Mouse (Mus musculus) stomach, postnatal 0 days (tissue): ENCODE results near the gene Mon2. TPM values are rescaled to one million over a fixed set of nuclear protein-coding genes. Genes with fewer than 3 reads are reported as not detected.

ENCODE experiments used
- ATAC-seq: fragments of 200-750 bp; cut with Nextera tagmentation; 2 replicates; pipeline ENCODE4 v1.8.0; 2017; ENCODE audit not compliant: low FRiP score, low TSS enrichment
- DNase-seq: peaks from one replicate; pipeline ENCODE4 v3.0.0-alpha.2; 2016; ENCODE audit warnings: low spot score
- H3K27ac ChIP-seq: fragments of 300-500 bp; sonication (generic); replicated peaks from 2 replicates; pipeline ENCODE4 v1.5.1; 2014; ENCODE audit warnings: mild to moderate bottlenecking, control low read depth
- H3K27me3 ChIP-seq: fragments of 300-500 bp; sonication (generic); 2 replicates; pipeline ENCODE4 v1.6.1; 2014; ENCODE audit warnings: low read length; ENCODE audit not compliant: control insufficient read depth, insufficient read depth
- H3K36me3 ChIP-seq: fragments of 300-500 bp; sonication (generic); 2 replicates; pipeline ENCODE4 v1.6.1; 2014; ENCODE audit warnings: low read length, mixed read lengths; ENCODE audit not compliant: control insufficient read depth, insufficient read depth
- H3K4me1 ChIP-seq: fragments of 300-500 bp; sonication (generic); replicated peaks from 2 replicates; pipeline ENCODE4 v1.6.1; 2014; ENCODE audit warnings: antibody characterized with exemption; ENCODE audit not compliant: control insufficient read depth, insufficient read depth
- H3K4me2 ChIP-seq: fragments of 300-500 bp; sonication (generic); replicated peaks from 2 replicates; pipeline ENCODE4 v1.6.1; 2014; ENCODE audit warnings: low read depth, mild to moderate bottlenecking, control low read depth, moderate library complexity
- H3K4me3 ChIP-seq: fragments of 300-500 bp; sonication (generic); 2 replicates; pipeline ENCODE4 v1.5.1; 2014; ENCODE audit warnings: low read depth, low read length, control low read depth
- H3K9ac ChIP-seq: fragments of 300-500 bp; sonication (generic); 2 replicates; pipeline ENCODE4 v1.6.1; 2014; ENCODE audit warnings: mild to moderate bottlenecking, low read length, control low read depth, mixed read lengths
- H3K9me3 ChIP-seq: fragments of 300-500 bp; sonication (generic); 2 replicates; pipeline ENCODE4 v1.6.1; 2016; ENCODE audit warnings: low read length; ENCODE audit not compliant: control insufficient read depth
- CTCF ChIP-seq: IDR thresholded peaks from 2 replicates; pipeline ENCODE4 v1.5.1; 2016; ENCODE audit warnings: antibody characterized with exemption, low read depth, mild to moderate bottlenecking, moderate library complexity
- EP300 ChIP-seq: optimal IDR thresholded peaks from 2 replicates; pipeline ENCODE3; 2016; ENCODE audit warnings: antibody characterized with exemption
- WGBS: fragments of 180-500 bp; shearing (Covaris S2); extraction: QIAGEN DNeasy Blood & Tissue Kit; methylation state at CpG from one replicate; pipeline ENCODE4 v1.1.7; 2014; 5-methylcytosine and 5-hydroxymethylcytosine counted together
- polyA plus RNA-seq: library from polyadenylated mRNA; unstranded; fragments of >200 nt; fragmentation: Nextera tagmentation; extraction: Ambion mirVana; gene quantifications from 2 replicates; pipeline ENCODE4 v1.2.1, GENCODE M21; 2015

Gene Mon2
- polyA plus RNA-seq, 1 experiment from 2014 or later = 15.9 TPM

GRCm38 (mm10) chr10:123112056-123112786 lies 35.9 kb upstream of the Mon2 start:
- ATAC-seq (no peak), DNase-seq (no peak)
- H3K4me3 ChIP-seq = no peak overlapping the region
- H3K27ac ChIP-seq = no peak overlapping the region
- 0 out of 2 replicates have a peak, but pooled peaks cover 8% of the 10 kb centered on the region for H3K36me3 ChIP-seq
- no peaks in the 10 kb centered on the region for H3K27me3 ChIP-seq
- no peaks in the 10 kb centered on the region for H3K9me3 ChIP-seq
- no peak for TF ChIP-seq EP300
- TF ChIP-seq CTCF = no peak
- no peak overlapping the region for H3K9ac ChIP-seq
- no peaks in the 10 kb centered on the region for H3K4me1 ChIP-seq
- H3K4me2 ChIP-seq = no peak overlapping the region
- WGBS = 75% methylated on average over 11 of the region's 11 CpGs

GRCm38 (mm10) chr10:123110548-123110947 lies 34.2 kb upstream of the Mon2 start:
- Histone ChIP-seq H3K9ac (no peak overlapping the region), H3K4me2 (no peak overlapping the region), H3K9me3 (no peaks in the 10 kb centered on the region), H3K4me1 (no peaks in the 10 kb centered on the region), H3K27ac (no peak overlapping the region), H3K4me3 (no peak overlapping the region), H3K27me3 (no peaks in the 10 kb centered on the region), H3K36me3 (0 out of 2 replicates have a peak, but pooled peaks cover 2% of the 10 kb centered on the region)
- ATAC-seq (no peak), DNase-seq (no peak)
- WGBS = 82% methylated on average over 11 of the region's 11 CpGs
- no peak for TF ChIP-seq EP300
- TF ChIP-seq CTCF = no peak

DNA sequence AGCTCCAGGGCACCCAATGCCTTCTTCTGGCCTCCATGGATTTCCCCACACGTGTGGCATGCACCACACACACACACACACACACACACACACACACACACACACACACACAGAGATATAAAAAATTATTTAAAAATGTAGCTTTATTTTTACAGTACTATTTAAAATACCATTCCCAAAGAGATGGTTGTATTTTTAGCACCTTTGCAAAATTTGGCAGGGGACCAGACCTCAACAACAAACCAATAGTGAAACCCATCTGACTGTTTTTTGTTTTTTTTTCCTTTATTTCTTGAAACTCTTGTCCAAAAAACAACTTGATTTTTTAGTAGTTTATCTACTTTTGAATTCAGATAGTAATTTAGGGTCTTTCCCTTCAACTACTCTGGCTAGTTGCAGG lies 32.2 kb upstream of the Mon2 start:
- no peak for ATAC-seq
- TF ChIP-seq EP300 = no peak
- no peak for TF ChIP-seq CTCF
- H3K4me2 ChIP-seq = no peak overlapping the region
- no peak overlapping the region for H3K27ac ChIP-seq
- WGBS = 53% methylated on average over 1 of the region's 1 CpGs
- no peaks in the 10 kb centered on the region for H3K36me3 ChIP-seq
- H3K9me3 ChIP-seq = no peaks in the 10 kb centered on the region
- no peak overlapping the region for H3K9ac ChIP-seq
- no peak overlapping the region for H3K4me3 ChIP-seq
- H3K4me1 ChIP-seq = no peaks in the 10 kb centered on the region
- no peak for DNase-seq
- no peaks in the 10 kb centered on the region for H3K27me3 ChIP-seq

DNA sequence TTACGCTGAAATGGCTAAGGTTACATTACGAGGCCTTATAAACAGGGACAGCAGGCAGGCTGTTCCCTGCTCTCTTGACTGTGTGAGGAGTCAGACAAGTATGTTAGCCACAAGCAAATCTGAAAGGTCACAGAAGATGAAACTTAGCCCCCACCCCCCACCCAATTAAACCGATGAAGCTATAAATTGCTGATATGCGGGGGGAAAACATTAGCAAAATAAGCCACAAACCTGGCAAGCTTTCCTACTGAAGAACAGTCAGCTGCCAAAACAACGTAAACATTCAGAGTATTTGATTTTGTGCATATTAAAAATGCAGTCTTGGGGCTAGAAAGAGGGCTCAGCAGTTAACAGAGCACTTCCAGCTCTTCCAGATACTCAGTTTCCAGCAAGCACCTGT lies 31.8 kb upstream of the Mon2 start:
- H3K4me2 ChIP-seq = no peak overlapping the region
- H3K36me3 ChIP-seq = no peaks in the 10 kb centered on the region
- no peak for DNase-seq
- H3K9me3 ChIP-seq = no peaks in the 10 kb centered on the region
- no peaks in the 10 kb centered on the region for H3K27me3 ChIP-seq
- no peak for ATAC-seq
- H3K27ac ChIP-seq = no peak overlapping the region
- H3K4me1 ChIP-seq = no peaks in the 10 kb centered on the region
- WGBS = 63% methylated on average over 5 of the region's 5 CpGs
- no peak overlapping the region for H3K9ac ChIP-seq
- no peak overlapping the region for H3K4me3 ChIP-seq
- TF ChIP-seq EP300 (no peak), CTCF (no peak)

DNA sequence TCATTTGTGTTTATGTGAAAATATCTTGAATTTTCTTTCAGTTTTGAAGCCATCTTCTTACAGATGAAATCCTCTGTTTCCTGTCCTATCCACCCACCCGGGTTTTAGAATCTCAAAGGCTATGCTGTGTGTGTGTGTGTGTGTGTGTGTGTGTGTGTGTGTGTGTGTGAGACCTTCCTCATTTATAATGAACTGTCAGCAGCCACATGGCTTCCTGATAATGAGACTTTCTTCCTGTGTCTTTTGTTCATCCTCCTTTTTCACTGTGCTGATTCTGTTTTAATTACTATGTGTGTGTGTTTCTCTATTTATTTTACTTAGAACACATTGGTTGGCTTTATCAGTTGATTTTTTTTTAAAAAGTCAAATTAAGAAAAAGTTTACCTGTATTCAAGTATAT lies 25.0 kb upstream of the Mon2 start:
- TF ChIP-seq EP300 = no peak
- TF ChIP-seq CTCF = no peak
- H3K4me1 ChIP-seq = no peaks in the 10 kb centered on the region

DNA sequence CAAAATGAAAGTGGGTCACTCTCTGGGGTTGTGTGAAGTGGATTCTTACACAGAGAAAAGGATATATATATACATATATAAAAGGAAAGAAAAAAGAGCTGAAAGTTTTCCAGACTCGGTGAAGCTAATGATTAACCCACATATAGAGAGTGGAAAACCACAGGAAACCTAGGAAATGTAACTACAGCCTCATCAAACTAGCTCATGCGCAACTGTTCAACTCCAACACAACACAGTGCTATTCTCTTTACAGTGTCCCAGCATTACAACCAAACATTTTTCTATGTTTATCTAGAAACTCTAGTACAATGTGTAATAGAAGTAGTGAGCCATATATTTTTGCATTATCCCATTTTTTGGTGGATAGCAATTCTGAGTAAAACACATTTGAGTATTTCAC lies 24.3 kb upstream of the Mon2 start:
- WGBS = 75% methylated on average over 2 of the region's 2 CpGs
- no peaks in the 10 kb centered on the region for H3K36me3 ChIP-seq
- no peaks in the 10 kb centered on the region for H3K9me3 ChIP-seq
- no peaks in the 10 kb centered on the region for H3K27me3 ChIP-seq
- no peak overlapping the region for H3K4me2 ChIP-seq
- no peak overlapping the region for H3K27ac ChIP-seq
- H3K4me1 ChIP-seq = no peaks in the 10 kb centered on the region
- no peak overlapping the region for H3K9ac ChIP-seq
- DNase-seq (no peak), ATAC-seq (no peak)
- no peak overlapping the region for H3K4me3 ChIP-seq
- TF ChIP-seq CTCF (no peak), EP300 (no peak)

More for the DNA sequence above, 25.0 kb upstream of the Mon2 start:
- ATAC-seq = no peak
- Histone ChIP-seq H3K9me3 (no peaks in the 10 kb centered on the region), H3K36me3 (no peaks in the 10 kb centered on the region), H3K4me3 (no peak overlapping the region), H3K27me3 (no peaks in the 10 kb centered on the region), H3K4me2 (no peak overlapping the region), H3K27ac (no peak overlapping the region), H3K9ac (no peak overlapping the region)
- no peak for DNase-seq
- 55% methylated on average over 1 of the region's 1 CpGs for WGBS
